Mouse (Mus musculus): ENCODE data around the gene Mosmo.

DNA sequence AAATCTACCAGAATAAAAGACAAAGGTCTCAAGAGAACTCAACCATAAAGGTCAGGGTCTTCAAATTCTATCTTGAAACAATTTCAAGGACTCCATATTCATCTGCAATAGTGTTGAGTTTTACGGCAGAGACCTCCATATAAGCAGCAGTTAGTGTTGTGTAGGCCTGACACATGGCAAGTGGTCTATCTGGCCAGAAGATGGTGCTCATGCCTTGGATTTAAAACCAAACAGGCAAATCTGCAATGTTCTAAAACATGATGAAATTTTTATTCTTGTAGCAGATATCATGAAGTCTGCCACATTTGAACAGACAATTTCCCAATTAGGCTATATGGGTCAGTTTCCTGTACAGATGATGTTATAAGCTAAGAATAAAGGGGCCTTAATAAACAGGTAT, 44.9 kb upstream of the Mosmo start:
- TF ChIP-seq POLR2A (IDR thresholded peaks at IDR 0.05; ENCODE audit: borderline replicate concordance, extremely low read depth, low read depth, low read length) (no peak), CTCF (IDR thresholded peaks at IDR 0.05; ENCODE audit: insufficient read depth, low read length) (no peak)

All from lung, adult 2 months (tissue).